Mouse (Mus musculus): Measurements from ENCODE around the gene 1700123O20Rik.

The 1700123O20Rik gene

GRCm38 (mm10) chr14:54653496-54653895 lies 32.5 kb upstream of the 1700123O20Rik start:
- TF ChIP-seq GATA4 (IDR thresholded peaks at IDR 0.05; ENCODE audit: insufficient replicate concordance, low read length) = no peak; the same call in 1 of the 2 replicates

GRCm38 (mm10) chr14:54660009-54660408 lies 26.0 kb upstream of the 1700123O20Rik start:
- TF ChIP-seq GATA4 (IDR thresholded peaks at IDR 0.05; ENCODE audit: insufficient replicate concordance, low read length) = no peak

DNA sequence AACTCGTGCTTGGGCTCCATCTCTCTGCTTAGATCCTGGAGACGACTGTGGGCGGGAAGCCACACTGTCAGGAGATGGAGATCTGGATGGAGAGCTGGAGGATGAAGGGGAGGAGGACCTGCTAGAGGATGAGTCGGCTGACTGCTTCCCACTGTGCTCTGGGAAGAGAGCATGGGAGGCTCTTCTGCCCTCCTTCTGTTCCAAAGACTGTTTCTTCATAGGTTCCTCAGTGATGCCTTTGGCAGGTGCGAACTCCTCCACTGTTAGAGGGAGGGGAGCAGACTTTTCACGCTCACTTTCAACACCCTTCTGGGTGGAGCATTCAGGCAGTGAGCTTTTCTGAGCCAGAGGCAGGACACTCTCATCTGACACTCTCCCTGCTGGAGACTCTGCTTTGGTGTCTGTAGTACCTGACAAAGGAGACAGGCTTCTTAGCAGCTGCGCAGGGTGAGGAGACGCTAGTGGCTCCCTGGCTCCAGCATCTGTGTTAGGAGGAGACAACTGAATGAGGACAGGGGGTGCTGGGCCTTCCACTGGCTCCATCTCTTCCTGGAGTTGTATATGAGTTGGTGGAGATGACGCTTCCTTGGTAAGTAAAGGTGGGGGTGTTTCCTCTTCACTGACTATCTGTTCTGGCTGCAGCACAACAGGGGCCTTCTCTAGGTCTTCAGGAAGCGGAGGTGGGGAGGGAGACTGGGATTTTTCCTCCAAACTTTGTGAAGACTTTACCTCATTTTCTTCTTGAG lies 21.4 kb upstream of the 1700123O20Rik start:
- no peak for TF ChIP-seq GATA4 (IDR thresholded peaks at IDR 0.05; ENCODE audit: insufficient replicate concordance, low read length)

DNA sequence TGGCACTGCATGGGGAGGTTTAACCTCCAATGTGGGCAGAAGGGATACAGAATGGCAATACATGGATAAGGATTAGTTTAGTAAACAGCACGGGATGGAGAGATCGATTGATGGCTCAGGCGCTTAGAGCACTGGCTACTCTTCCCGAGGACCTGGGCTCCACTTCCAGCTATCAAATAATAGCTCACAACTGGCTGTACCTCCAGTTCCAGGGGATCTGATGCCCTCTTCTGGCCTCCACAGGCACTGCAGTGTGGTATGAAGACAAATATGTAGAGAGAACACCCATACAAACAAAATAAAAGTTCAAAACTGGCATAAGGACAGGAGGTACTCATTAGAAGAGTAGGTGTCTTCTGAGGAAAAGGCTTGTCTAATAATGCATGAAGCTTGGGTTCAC lies 16.6 kb upstream of the 1700123O20Rik start:
- no peak for TF ChIP-seq GATA4 (IDR thresholded peaks at IDR 0.05; ENCODE audit: insufficient replicate concordance, low read length)

DNA sequence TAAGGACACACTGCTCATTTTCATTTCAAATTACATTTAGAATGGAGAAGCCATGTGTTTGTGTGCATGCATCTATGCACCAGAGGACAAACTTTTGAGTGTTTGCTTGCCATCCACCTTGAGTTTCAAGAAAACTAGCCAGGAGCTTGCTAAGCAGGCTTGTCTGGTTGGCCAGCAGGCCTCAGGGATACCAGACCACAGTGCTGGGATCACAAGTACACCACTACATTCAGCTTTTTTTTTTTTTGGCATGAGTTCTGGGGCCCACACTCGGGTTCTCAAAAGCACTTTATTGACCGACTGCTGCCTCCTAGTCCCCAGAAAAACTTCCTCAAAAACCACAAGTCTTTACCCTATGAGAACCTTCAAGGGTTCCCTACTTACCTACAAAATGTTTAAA lies 11.7 kb upstream of the 1700123O20Rik start:
- TF ChIP-seq GATA4 (IDR thresholded peaks at IDR 0.05; ENCODE audit: insufficient replicate concordance, low read length) = no peak

DNA sequence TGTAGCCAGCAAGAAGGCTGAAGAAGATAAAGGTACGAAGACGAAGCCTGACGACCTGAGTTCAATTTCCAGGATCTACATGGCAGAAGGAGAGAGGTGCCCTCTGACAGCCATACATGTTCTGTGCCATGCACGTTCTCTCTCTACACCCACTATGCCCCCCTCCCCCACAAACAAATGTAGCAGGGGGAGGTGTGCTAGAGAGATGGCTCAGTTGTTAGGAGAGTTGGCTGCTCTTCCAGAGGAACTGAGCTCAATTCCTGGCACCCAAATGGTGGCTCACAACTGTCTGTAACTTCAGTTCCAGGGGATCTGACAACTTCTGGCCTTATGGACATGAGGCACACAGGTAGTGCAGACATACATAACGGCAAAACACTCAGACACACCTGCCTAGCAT lies 9.7 kb upstream of the 1700123O20Rik start:
- TF ChIP-seq GATA4 (IDR thresholded peaks at IDR 0.05; ENCODE audit: insufficient replicate concordance, low read length) = no peak

GRCm38 (mm10) chr14:54678657-54679304 lies 7.2 kb upstream of the 1700123O20Rik start:
- no peak for TF ChIP-seq GATA4 (IDR thresholded peaks at IDR 0.05; ENCODE audit: insufficient replicate concordance, low read length)

- TF ChIP-seq GATA4 (IDR thresholded peaks at IDR 0.05; ENCODE audit: insufficient replicate concordance, low read length) = no peak
Observed at GRCm38 (mm10) chr14:54682396-54682795, 3.6 kb upstream of the 1700123O20Rik start.

GRCm38 (mm10) chr14:54685471-54685870 lies 545 bp upstream of the 1700123O20Rik start:
- TF ChIP-seq GATA4 (IDR thresholded peaks at IDR 0.05; ENCODE audit: insufficient replicate concordance, low read length) = no peak

DNA sequence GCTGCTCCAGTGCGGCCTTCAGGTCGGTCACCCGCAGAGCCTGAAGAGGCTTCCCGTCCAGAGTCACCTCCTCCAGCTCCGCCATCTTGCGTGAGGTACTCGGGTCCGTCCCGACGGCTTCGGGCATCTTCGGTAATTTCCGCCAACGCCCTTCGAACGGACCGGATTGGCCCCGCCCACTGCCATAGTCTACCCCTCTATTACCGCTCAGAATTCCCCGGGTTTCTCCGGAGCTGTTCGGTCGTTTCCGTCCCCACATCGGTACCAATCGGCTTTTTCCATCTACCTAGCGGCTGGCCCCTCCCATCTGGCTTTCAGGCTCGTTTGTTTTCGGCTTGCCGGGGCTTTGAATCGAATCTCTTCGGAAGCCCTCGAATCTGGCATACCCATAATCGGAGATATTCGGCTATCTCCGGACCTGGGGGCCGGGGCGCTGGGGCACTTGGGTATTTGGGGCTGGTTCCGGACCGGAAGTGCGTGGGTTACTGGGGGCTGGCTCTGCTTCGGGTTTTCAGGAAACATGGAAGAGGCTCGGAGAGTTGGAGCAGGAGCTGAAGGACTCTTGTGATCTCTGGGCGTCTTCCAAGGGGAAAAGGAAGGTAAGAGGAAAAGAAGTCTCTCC lies 617 bp downstream of the 1700123O20Rik start, which contains the start of gene Acin1:
Acin1 (minus strand) TSS at position 410 of the 622 bp plus-strand sequence.
- no peak for TF ChIP-seq GATA4 (IDR thresholded peaks at IDR 0.05; ENCODE audit: insufficient replicate concordance, low read length)

DNA sequence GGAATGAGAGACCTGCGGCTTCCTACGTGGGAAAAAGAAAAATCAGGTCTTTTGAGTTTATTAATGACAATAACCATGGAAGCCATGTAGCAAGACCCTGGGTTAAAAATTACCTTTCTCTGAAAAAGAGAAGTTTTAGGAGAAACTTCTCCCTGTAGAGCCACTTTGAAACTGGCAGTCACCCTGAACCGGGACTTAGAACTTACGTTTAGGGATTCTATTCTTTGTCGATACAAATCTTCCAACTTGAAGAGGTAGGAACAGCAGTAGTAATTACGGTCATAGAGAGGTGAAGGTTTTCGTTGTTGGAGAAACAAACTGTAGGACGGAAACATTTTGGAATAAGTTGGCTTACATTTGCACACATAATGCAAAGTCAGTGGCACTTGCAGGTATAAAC lies 1.2 kb downstream of the 1700123O20Rik start:
- TF ChIP-seq GATA4 (IDR thresholded peaks at IDR 0.05; ENCODE audit: insufficient replicate concordance, low read length) = no peak

DNA sequence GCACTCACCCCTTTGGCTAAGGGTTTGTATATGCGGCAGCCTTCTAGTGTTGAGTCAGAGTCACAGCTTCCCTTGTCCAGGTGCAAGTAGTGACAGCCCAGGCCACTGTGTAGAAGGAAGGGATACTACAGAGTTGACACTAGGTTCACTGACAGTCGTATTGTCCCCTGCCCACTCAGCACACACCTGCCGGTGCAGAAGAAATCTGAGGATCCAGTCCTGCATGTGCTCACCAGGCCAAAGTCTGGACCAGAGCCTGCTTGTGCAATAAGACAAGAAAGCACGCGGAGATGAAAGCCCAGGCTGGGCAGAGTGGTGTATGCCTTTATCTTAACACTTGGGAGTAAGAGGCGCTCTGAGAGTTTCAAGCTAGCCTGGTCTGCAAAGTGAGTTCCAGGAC lies 9.0 kb downstream of the 1700123O20Rik start:
- no peak for TF ChIP-seq GATA4 (IDR thresholded peaks at IDR 0.05; ENCODE audit: insufficient replicate concordance, low read length)

DNA sequence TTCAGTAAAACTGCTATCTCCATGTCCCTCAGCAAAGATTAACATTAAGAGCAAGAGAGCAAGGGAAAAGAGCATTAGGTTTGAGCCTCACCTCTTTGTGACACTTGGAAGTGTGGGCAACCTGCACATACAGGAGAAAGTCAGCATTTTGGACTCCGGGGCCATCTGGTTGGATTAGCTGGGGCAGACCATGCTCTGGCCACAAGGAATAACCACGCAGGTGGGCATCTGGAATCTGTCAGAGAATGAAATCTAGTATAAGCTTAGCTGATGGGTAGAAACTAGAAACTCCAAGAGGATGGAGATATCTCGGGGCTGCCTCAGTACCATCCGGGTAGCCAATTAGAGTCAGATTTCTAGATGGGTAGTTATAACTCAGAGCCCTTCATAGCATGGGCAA lies 10.7 kb downstream of the 1700123O20Rik start:
- no peak for TF ChIP-seq GATA4 (IDR thresholded peaks at IDR 0.05; ENCODE audit: insufficient replicate concordance, low read length)

DNA sequence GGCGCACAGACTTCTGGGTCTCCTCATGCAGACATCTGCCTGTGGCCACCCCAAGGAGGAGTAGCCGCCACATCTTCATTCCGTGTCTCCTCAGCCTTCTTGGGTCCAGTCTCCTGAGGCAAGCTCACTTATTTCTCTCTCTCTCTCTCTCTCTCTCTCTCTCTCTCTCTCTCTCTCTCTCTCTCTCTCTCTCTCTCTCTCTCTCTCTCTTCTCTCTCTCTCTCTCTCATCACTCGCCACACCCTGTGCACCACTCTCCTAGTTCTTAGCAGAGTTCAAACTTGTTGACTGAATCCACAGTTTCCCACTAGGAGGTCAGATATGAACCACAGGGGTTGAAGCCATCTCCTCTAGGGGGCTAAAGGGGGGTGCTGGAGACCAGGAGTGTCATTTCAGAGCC lies 12.7 kb downstream of the 1700123O20Rik start, which contains the start of gene Gm29776:
Gm29776 (minus strand) TSS at position 101 of the 400 bp plus-strand sequence.
- no peak for TF ChIP-seq GATA4 (IDR thresholded peaks at IDR 0.05; ENCODE audit: insufficient replicate concordance, low read length)

GRCm38 (mm10) chr14:54699586-54699985 lies 13.6 kb downstream of the 1700123O20Rik start:
- TF ChIP-seq GATA4 (IDR thresholded peaks at IDR 0.05; ENCODE audit: insufficient replicate concordance, low read length) = no peak

- TF ChIP-seq GATA4 (IDR thresholded peaks at IDR 0.05; ENCODE audit: insufficient replicate concordance, low read length) = no peak
Observed at GRCm38 (mm10) chr14:54701298-54701697, 15.3 kb downstream of the 1700123O20Rik start.
